Mouse (Mus musculus) MN1 (cell line): ENCODE measurements at regions not wholly inside any gene's neighbourhood (a gene's known extent, or its start where the extent isn't known, plus 50 kb on each side); places are given as distances from the start of the nearest gene placed in this dataset.

Experiments used
- DNase-seq: peaks from one replicate; pipeline ENCODE4 v3.0.0-alpha.2; 2016; ENCODE audit warnings: low spot score

DNA sequence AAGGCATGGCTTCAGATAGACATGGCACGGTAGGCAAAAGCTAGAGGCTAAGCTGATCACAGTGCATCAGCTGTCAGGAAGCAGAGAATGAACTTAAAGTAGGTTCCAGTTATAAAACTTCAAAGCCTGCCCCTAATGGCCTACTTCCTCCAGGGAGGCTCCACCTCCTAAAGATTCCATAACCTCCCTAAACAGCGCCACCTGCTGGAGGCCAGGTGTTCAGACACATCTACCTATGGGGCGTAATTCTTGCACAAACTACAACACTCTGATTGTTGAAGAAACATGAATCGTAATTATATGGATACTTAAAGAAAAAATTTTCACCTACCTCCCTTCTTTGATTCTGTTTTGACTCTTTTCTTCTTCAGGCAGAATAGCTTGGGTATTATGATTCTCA lies 277.0 kb upstream of the Tmem132c start:
- no peak for DNase-seq

DNA sequence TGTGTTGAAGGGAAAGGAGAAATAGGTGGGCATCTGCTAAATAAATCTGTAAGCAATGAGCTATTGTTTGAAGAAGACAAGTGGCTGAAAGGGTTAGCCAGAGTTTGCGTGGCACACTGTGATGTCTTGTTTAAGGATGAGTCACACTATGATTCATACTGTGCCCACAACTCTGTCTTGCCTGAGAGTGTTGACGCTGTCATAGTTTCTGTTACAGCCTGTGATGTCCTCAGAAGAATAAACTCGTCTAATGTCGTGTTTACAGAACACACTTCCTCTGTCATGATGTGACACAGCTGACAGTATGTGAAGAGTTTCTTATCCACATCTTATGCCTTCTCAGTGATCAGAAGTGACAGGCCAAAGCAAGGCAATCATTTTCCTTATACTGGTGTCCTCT lies 274.5 kb upstream of the Tmem132c start:
- no peak for DNase-seq

DNA sequence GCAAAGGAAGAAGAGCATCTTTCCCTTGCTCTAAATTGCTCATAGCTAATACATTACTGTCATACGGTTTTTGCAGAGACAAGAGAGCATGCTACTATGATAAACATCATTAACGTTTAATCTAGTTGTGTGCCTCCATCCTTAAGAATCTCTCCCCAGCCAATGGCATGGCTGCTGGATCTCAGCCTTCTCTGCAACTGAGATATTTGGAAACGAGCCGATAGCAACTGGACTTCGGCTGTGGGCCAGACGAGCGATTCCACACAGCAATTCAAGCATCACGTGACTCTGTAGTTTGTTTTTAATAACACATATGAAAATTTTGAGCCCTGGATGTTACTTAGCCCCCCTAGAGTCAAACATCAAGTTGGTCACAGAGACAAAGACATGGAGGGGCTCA lies 272.2 kb upstream of the Tmem132c start:
- DNase-seq = no peak

DNA sequence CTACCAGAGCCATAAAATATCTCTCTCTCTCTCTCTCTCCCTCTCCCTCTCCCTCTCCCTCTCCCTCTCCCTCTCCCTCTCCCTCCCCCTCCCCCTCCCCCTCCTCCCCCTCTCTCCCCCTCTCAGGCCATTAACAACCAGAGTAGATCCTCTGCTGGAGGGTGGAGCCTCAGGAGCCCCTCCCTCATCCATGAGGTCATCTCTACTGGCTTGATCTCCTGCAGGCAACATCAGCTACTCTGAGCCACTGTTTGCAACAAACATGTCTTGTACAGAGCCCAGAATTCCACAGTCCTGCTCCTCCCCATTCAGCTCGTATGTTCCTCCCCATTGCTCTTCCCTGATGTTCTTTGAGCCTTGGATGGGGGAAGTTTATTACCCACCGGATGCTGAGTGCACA lies 270.3 kb upstream of the Tmem132c start:
- DNase-seq = no peak

DNA sequence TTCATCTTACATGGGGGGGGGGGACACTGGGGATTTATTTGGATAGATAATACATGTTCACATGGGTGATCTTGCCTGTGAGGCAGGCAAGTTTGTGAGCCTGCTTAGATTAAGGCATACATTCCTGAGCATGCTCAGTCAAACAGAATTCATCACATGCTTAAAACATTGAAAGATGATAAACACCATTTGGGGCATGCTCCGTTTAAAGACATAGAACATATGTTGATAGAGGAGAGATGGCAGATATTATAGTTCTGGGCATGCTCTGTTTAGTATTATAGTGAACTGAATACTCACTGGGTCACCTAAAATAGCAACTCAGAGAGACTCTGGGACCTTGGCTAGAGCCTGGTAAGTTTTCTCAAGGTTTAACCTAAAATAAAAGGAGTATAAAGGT lies 269.6 kb upstream of the Tmem132c start:
- DNase-seq = no peak

DNA sequence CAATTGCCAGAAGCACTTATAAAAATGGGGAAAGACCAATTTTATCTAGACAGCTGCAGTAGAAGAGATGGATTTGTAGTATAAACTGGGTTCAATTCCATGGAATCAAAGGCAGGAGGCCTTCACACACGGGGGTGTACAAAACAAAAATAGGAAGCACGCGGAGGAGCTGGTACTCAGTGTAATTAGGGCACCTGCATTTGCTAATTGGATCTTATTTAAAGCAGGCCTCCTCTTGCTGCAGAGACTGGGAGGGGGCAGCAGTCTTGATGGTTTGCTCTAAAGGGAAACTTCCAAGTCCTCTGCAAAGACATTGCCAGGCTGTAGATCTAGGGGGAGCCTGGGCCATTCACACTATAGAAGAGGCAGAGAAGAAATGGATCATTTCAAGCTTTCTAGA lies 268.2 kb upstream of the Tmem132c start:
- no peak for DNase-seq

DNA sequence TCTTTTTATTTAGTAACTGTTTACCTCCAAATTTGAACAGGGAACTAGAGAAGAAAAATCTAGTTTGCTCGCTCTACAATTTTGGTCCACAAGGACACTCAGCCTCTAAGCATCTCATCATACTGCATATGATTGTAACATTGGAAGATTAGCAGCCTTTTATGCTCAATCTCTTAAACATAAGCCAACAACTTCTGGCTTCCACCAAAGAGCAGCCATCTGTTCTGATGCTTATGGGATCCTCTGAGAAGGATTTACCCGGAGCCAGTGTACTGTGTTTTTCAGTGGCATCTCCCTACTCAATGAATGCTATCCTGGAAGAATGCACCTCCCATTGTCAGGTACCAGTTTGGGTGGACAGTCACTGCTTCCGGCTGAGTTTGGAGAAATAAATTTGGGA lies 267.0 kb upstream of the Tmem132c start:
- no peak for DNase-seq

DNA sequence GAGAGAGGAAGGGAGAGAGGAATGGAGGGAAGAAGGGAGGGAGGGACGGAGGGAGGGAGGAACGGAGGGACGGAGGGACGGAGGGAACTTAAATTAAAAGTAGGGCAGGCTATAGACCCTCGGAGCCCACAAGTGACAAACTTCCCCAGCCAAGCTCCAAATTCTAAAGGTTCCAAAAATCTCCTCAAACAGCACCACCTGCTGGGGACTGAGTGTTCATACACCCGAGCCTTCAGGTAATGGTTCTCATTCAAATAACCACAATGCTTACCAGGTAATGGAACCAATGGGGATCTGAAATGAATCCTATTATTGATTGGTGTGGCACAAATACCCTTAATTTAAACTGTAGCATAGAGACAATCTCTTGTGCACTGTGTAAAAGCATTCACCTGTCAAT lies 246.0 kb upstream of the Tmem132c start:
- DNase-seq = no peak

DNA sequence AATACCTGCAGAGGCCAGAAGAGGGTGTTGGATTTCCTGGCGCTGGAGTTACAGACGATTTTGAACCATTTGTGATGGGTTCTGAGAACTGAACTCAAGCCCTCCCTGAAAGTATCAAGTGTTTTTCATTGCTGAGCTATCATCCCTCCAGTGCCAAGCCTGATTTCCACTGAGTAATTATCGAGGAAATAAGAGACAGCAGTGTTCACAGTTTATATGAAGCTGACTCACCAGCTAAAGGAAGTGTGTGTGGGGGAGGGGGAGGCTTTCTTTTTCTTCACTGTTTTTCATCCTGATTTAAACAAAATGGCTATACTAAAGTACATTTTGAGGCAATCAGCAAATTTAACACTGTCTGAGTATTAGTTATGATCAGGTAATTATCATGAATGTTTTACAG lies 227.4 kb upstream of the Tmem132c start:
- DNase-seq = no peak

DNA sequence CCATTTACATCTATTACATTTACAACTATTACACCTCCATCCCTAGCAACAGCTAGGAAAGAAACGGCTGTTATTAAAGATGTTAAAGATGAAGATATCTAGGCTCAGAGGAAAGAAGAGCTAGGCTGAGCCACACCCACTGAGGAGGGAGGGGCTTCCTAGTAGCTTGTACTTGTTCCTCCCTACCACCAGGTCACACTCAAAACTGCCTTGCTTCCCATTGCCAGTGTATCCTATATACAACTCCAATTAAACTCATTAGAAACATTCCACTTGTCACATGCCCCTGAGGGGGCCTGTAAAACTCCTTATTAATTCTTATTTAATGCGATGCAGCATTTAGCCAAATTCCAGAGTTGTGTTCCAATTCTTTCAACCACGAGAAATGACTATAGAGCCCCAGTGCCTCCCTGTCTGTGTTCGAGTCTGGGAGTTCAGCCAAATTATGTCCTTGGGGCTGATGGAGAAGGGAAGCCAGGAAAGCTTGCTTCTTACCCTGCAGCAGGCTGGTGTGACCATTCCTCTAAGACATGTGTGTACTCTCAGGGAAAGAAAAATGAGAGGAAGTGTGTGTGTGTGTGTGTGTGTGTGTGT lies 225.0 kb upstream of the Tmem132c start:
- no peak for DNase-seq

DNA sequence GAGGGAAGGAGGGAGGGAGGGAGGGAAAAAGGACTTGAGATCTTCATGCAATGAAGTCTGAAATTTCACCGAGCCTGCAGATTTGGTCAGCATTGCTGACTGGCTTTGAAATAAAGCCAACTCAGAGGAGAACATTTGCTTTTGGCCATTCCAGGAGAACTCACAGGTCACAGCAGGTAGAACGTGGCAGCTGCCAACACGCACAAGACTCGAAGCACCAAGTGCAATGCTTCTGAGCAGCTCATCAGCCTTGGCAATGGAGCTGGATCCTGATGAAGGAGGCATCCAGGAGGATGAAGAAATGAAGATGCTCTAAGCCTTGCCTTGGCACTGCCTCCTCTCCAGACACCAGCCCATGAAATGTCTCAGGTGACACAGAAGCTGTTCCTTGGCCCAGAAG lies 223.6 kb upstream of the Tmem132c start:
- no peak for DNase-seq

DNA sequence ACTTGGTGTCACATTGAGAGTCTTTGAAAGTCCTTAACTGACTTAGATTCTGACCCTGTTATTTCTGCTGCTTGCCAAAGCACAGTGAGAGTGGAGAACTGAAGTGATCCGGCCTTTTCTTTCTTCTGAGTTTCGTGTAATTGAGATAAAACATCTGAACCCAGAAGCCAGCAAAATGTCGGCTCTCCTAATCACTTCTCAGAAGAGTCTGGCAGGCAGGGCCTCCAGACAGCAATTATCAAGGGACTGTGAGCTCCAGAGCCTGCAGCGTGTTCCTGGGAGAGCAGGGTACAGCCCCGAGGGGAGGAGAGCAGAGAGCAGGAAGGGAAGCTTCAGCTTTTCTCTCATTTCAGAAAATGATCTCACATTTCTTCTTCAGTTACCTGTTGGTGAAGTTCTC lies 205.1 kb upstream of the Tmem132c start:
- no peak for DNase-seq

DNA sequence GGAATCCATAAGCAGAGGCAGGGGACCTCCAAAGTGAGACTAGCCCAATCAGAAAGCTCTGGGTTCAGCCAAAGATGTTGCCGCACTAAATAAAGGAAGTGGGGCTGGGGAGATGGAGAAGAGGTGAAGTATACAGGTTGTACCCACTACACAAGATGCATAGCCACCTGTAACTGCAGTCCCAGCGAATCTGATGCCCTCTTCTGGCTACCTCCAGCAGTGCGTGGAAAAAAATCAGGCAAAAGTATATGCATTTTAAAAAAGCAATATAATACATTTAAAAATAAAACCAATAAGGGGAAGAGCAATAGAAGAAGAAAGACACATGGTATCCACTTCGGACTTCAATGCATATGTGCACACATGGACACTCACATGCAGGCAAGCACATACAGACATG lies 183.8 kb upstream of the Tmem132c start:
- no peak for DNase-seq

DNA sequence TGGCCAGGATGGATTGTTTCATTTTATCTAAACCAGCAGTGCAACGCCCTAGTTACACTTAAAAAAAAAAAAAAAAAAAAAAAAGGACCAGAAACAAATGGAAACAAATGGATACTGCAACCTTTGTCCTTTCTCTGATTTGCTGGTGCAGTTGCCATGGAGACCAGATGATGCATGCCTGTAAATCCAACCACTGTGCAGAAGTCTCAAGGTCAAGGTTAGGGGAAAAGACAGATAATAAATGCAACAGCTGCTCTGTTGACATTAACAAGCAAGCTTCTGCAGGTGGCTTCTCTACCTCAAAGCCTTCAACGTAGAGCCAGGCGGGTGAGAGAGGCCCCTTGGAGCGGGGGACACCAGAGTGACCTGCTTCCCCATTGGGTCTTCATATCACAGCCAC lies 167.3 kb upstream of the Tmem132c start:
- no peak for DNase-seq
